Mouse (Mus musculus): ENCODE results near the gene Tpi1. TPM values are rescaled to one million over a fixed set of nuclear protein-coding genes. Genes with fewer than 3 reads are reported as not detected.

Gene Tpi1
- polyA plus RNA-seq, 1 experiment from 2014 or later: 721 TPM

DNA sequence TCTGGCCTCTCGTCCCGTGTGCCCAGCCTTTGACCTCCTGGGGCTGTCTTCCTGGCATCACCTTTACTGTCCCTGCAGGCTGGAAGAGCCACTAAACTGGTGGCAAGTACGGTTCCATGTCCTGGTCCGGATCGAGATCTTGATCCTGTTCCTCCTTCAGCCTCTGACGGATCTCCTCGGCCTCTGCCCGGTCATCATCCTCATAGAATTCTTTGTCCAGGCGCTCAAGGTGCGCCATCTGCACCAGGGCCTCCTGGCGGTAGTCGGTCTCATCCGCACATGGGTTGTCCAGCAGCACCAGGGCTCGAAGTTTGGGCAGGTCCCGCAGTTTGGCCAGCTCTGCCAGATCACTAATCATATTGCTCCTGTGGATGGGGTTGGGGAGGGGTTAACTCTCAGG lies 43.6 kb downstream of the Tpi1 start:
- H3K9ac ChIP-seq (replicated peaks; ENCODE audit: low read length): no peak overlapping the region
- ATAC-seq (replicated peaks; ENCODE audit: insufficient number of reproducible peaks, low FRiP score, low TSS enrichment, low read depth) (no peak), DNase-seq (ENCODE audit: low spot score) (no peak)
- H3K4me2 ChIP-seq (ENCODE audit: low read depth, low read length): no peak overlapping the region
- H3K9me3 ChIP-seq (replicated peaks; ENCODE audit: control insufficient read depth, low read length): no peaks in the 10 kb centered on the region
- H3K4me1 ChIP-seq (ENCODE audit: control insufficient read depth, insufficient read depth, low read length): peaks cover 4% of the 10 kb centered on the region
- H3K4me3 ChIP-seq (ENCODE audit: low read depth, low read length): no peak overlapping the region
- no peak overlapping the region for H3K27ac ChIP-seq (replicated peaks; ENCODE audit: low read depth, low read length)
- H3K27me3 ChIP-seq (ENCODE audit: control insufficient read depth, insufficient read depth, low read length): peaks cover 3% of the 10 kb centered on the region; the same call in 1 of the 2 replicates
- H3K36me3 ChIP-seq (replicated peaks; ENCODE audit: control insufficient read depth, insufficient read depth, low read depth, low read length): no peaks in the 10 kb centered on the region
- WGBS: 84% methylated on average over 15 of the region's 15 CpGs

DNA sequence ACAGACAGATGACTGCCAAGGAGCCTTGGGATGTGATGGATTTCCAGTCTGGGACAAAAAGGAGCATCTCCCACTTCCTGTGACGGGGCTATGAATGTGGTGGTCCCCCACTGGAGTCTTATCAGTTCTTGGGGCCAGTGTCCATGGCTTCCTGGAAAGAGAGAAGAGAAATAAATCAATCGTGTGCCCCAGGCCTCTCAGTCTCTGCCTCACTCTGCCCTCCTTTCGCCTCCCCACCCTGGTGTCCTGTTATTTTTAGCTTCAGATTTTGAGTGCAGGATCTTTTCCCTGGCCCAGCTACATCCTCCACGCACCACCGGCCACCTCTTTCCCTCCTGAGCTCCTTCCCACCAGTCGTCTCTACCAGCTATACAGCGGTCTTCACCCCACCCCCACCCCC lies 44.1 kb downstream of the Tpi1 start:
- H3K4me2 ChIP-seq (ENCODE audit: low read depth, low read length): peak overlapping the region; percentile 88
- H3K9me3 ChIP-seq (replicated peaks; ENCODE audit: control insufficient read depth, low read length): no peaks in the 10 kb centered on the region
- WGBS: 63% methylated on average over 7 of the region's 7 CpGs
- no peak overlapping the region for H3K27ac ChIP-seq (replicated peaks; ENCODE audit: low read depth, low read length)
- H3K27me3 ChIP-seq (ENCODE audit: control insufficient read depth, insufficient read depth, low read length): peaks cover 3% of the 10 kb centered on the region; the same call in 1 of the 2 replicates
- H3K4me3 ChIP-seq (ENCODE audit: low read depth, low read length): peak overlapping the region; percentile 44; the same call in 1 of the 2 replicates
- H3K9ac ChIP-seq (replicated peaks; ENCODE audit: low read length): no peak overlapping the region; the same call in 1 of the 2 replicates
- ATAC-seq (replicated peaks; ENCODE audit: insufficient number of reproducible peaks, low FRiP score, low TSS enrichment, low read depth) (no peak), DNase-seq (ENCODE audit: low spot score) (no peak)
- H3K36me3 ChIP-seq (replicated peaks; ENCODE audit: control insufficient read depth, insufficient read depth, low read depth, low read length): no peaks in the 10 kb centered on the region
- H3K4me1 ChIP-seq (ENCODE audit: control insufficient read depth, insufficient read depth, low read length): peaks cover 4% of the 10 kb centered on the region

DNA sequence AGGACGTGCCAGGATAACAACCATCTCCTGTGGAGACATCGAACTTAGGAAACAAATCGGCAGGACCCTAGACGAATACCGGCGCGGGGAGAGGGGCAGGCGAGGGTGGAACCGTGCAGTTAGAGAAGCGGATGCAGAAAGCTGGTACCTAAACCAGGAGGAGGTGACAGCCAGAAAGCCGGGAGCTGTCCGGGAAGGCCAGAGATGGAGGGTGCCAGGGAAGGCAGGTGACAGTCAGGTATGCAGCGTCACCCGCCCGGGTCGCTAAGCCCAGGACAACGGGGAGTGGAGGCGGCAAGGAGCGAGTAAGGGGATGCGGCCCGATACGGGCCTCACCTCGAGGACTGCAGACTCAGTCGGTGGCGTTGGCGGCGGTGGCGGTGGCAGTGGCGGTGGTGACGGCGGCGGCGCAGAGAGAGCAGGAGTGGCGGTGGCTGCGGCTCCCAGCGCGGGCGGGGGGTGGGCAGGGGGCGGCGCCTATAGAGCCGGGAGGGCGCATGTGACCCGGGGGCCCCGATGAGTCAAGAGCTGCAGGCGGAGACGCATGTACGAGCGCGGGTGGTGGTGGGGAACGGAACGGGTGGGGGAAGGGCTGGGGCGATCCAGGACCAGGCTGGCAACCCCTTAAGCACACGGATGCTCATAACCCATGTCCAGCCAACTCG lies 44.9 kb downstream of the Tpi1 start, which contains the start of gene Eno2:
Gene Eno2 (minus strand): TSS at position 573 of the 665 bp plus-strand sequence.
- WGBS: under 1% methylated on average over 51 of the region's 54 CpGs
- ATAC-seq (replicated peaks; ENCODE audit: insufficient number of reproducible peaks, low FRiP score, low TSS enrichment, low read depth): peak; percentile 38
- Histone ChIP-seq H3K9ac (replicated peaks; ENCODE audit: low read length) (peak within 1 kb of the TSS; percentile 58), H3K9me3 (replicated peaks; ENCODE audit: control insufficient read depth, low read length) (no peaks in the 10 kb centered on the region), H3K4me1 (ENCODE audit: control insufficient read depth, insufficient read depth, low read length) (peaks cover 4% of the 10 kb centered on the region), H3K27ac (replicated peaks; ENCODE audit: low read depth, low read length) (no peak within 1 kb of the TSS), H3K4me2 (ENCODE audit: low read depth, low read length) (peak within 1 kb of the TSS; percentile 88), H3K27me3 (ENCODE audit: control insufficient read depth, insufficient read depth, low read length) (peaks cover 3% of the 10 kb centered on the region; the same call in 1 of the 2 replicates), H3K4me3 (ENCODE audit: low read depth, low read length) (peak within 1 kb of the TSS; percentile 44), H3K36me3 (replicated peaks; ENCODE audit: control insufficient read depth, insufficient read depth, low read depth, low read length) (no peaks in the 10 kb centered on the region)
- DNase-seq (ENCODE audit: low spot score): peak; percentile 69

DNA sequence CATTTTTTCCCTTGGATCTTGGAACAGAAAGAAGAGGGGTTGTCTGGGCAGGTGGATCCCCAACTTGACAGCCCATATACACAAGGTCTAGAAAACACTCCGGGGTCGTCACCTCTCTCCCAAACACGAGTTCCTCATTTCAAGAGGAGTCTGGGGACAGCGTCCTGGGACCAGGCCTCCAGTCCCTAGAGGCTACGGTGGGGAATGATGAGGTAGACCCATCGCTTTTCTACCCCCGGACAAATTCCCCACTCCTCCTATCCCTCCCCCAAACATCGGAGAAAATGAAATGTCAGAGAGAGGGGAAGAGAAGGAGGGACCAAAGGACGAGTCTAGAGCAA lies 45.4 kb downstream of the Tpi1 start:
- no peak overlapping the region for H3K9ac ChIP-seq (replicated peaks; ENCODE audit: low read length)

DNA sequence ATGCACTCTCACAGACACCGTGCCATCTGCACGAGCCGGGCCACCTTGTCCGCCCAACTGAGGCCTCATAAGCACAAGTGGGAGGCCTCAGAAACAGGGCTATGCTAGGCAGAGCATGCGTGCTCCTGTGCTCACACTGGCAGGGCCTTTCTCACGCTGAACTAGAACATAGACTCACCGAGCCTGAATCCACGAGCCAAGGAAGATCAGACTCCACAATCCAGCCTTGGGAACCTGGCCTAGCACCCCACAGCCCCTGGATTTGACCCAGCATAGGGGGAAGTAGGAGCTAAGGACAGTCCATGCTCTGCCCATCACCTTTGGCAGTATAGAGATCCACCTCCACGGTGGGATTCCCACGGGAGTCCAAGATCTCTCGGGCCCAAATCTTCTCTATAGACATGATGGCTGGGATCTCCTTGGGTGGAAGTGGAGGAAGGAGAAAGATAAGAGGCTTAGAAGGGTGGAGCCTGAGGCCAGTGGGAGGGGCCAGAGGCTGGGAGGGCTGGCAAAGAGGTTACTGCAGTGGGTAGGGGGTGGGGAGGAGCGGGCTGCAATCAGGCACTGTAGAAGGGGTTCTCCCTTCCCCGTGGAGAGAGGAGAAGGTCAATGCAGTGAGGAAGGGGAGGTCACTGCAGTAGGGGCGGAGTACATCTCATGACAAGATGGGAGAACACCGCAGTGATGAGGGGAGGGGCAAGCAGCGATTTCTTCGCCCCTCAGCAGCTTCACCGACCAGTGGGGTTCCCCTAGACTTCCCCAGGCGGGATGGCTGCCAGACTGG lies 46.0 kb downstream of the Tpi1 start:
- WGBS: 25% methylated on average over 19 of the region's 19 CpGs
- ATAC-seq (replicated peaks; ENCODE audit: insufficient number of reproducible peaks, low FRiP score, low TSS enrichment, low read depth): peak; percentile 41; the same call in 1 of the 2 replicates

More for the DNA sequence above, 45.4 kb downstream of the Tpi1 start:
- Histone ChIP-seq H3K9me3 (replicated peaks; ENCODE audit: control insufficient read depth, low read length) (no peaks in the 10 kb centered on the region), H3K27ac (replicated peaks; ENCODE audit: low read depth, low read length) (no peak overlapping the region), H3K4me1 (ENCODE audit: control insufficient read depth, insufficient read depth, low read length) (peaks cover 4% of the 10 kb centered on the region), H3K4me2 (ENCODE audit: low read depth, low read length) (peak overlapping the region; percentile 88), H3K36me3 (replicated peaks; ENCODE audit: control insufficient read depth, insufficient read depth, low read depth, low read length) (no peaks in the 10 kb centered on the region), H3K27me3 (ENCODE audit: control insufficient read depth, insufficient read depth, low read length) (peaks cover 3% of the 10 kb centered on the region; the same call in 1 of the 2 replicates), H3K4me3 (ENCODE audit: low read depth, low read length) (peak overlapping the region; percentile 44)
- ATAC-seq (replicated peaks; ENCODE audit: insufficient number of reproducible peaks, low FRiP score, low TSS enrichment, low read depth): 0 out of 2 replicates have a peak, but pooled peaks have one; percentile 17
- WGBS: 2% methylated on average over 9 of the region's 9 CpGs
- no peak for DNase-seq (ENCODE audit: low spot score)

DNA sequence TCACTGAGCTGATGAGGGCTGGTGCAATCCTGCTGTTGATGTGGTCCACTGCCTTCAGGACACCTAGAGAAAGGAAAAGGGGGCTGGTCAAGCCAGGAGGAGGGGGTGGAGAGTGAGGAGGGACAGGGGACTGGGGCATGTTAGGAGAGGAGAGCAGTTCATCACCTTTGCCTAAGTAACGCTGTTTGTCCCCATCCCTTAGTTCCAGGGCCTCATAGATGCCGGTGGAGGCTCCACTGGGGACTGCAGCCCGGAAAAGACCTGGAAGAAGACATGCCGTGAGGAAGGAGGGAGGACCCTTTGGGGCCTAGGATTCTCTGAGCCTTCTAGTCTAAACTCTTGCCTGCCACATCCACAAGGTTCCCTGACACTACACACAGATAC lies 46.6 kb downstream of the Tpi1 start:
- peaks cover 4% of the 10 kb centered on the region for H3K4me1 ChIP-seq (ENCODE audit: control insufficient read depth, insufficient read depth, low read length)
- H3K9ac ChIP-seq (replicated peaks; ENCODE audit: low read length): no peak overlapping the region
- no peaks in the 10 kb centered on the region for H3K36me3 ChIP-seq (replicated peaks; ENCODE audit: control insufficient read depth, insufficient read depth, low read depth, low read length)
- ATAC-seq (replicated peaks; ENCODE audit: insufficient number of reproducible peaks, low FRiP score, low TSS enrichment, low read depth): no peak
- peaks cover 3% of the 10 kb centered on the region; the same call in 1 of the 2 replicates for H3K27me3 ChIP-seq (ENCODE audit: control insufficient read depth, insufficient read depth, low read length)
- H3K9me3 ChIP-seq (replicated peaks; ENCODE audit: control insufficient read depth, low read length): no peaks in the 10 kb centered on the region
- DNase-seq (ENCODE audit: low spot score): no peak
- 28% methylated on average over 4 of the region's 4 CpGs for WGBS
- no peak overlapping the region for H3K27ac ChIP-seq (replicated peaks; ENCODE audit: low read depth, low read length)
- no peak overlapping the region for H3K4me3 ChIP-seq (ENCODE audit: low read depth, low read length)
- H3K4me2 ChIP-seq (ENCODE audit: low read depth, low read length): no peak overlapping the region

More for the DNA sequence above, 46.0 kb downstream of the Tpi1 start:
- Histone ChIP-seq H3K4me2 (ENCODE audit: low read depth, low read length) (peak overlapping the region; percentile 88), H3K27me3 (ENCODE audit: control insufficient read depth, insufficient read depth, low read length) (peaks cover 3% of the 10 kb centered on the region; the same call in 1 of the 2 replicates), H3K4me3 (ENCODE audit: low read depth, low read length) (peak overlapping the region; percentile 9; the same call in 1 of the 2 replicates), H3K4me1 (ENCODE audit: control insufficient read depth, insufficient read depth, low read length) (peaks cover 4% of the 10 kb centered on the region), H3K9me3 (replicated peaks; ENCODE audit: control insufficient read depth, low read length) (no peaks in the 10 kb centered on the region), H3K36me3 (replicated peaks; ENCODE audit: control insufficient read depth, insufficient read depth, low read depth, low read length) (no peaks in the 10 kb centered on the region), H3K27ac (replicated peaks; ENCODE audit: low read depth, low read length) (no peak overlapping the region), H3K9ac (replicated peaks; ENCODE audit: low read length) (no peak overlapping the region)
- no peak for DNase-seq (ENCODE audit: low spot score)

DNA sequence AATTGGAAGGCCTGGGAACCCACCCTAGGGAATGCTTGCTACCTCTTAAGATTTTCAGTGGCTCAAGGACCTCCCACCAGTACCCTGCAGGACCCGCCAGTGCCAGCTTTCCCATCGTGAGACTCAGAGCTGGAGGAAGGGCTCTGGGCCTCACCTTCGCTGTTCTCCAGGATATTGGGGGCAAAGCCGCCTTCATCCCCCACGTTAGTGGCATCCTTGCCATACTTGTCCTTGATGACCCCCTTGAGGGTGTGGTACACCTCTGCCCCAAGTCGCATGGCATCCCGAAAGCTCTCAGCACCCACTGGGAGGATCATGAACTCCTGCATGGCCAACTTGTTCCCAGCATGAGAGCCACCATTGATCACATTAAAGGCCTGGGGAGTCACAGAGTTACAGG lies 48.1 kb downstream of the Tpi1 start:
- Histone ChIP-seq H3K27ac (replicated peaks; ENCODE audit: low read depth, low read length) (no peak overlapping the region), H3K27me3 (ENCODE audit: control insufficient read depth, insufficient read depth, low read length) (peaks cover 3% of the 10 kb centered on the region; the same call in 1 of the 2 replicates), H3K4me3 (ENCODE audit: low read depth, low read length) (no peak overlapping the region), H3K9ac (replicated peaks; ENCODE audit: low read length) (no peak overlapping the region), H3K4me1 (ENCODE audit: control insufficient read depth, insufficient read depth, low read length) (peaks cover 4% of the 10 kb centered on the region), H3K9me3 (replicated peaks; ENCODE audit: control insufficient read depth, low read length) (no peaks in the 10 kb centered on the region), H3K4me2 (ENCODE audit: low read depth, low read length) (no peak overlapping the region), H3K36me3 (replicated peaks; ENCODE audit: control insufficient read depth, insufficient read depth, low read depth, low read length) (no peaks in the 10 kb centered on the region)
- ATAC-seq (replicated peaks; ENCODE audit: insufficient number of reproducible peaks, low FRiP score, low TSS enrichment, low read depth) (no peak), DNase-seq (ENCODE audit: low spot score) (no peak)
- WGBS: 88% methylated on average over 7 of the region's 7 CpGs

Data from embryonic facial prominence, embryonic 11.5 days (tissue).